Mouse (Mus musculus): ENCODE results near the gene Cit. TPM values are rescaled to one million over a fixed set of nuclear protein-coding genes. Genes with fewer than 3 reads are reported as not detected.

The Cit gene
- total and polyA plus RNA-seq, 3 experiments: 21.5 to 32.9 (median 24.1) TPM

GRCm38 (mm10) chr5:116024327-116024739 is 179.3 kb downstream of the Cit start, which contains the start of gene Prkab1 (continued):
- TF ChIP-seq MEF2A (IDR thresholded peaks at IDR 0.05; ENCODE audit: extremely low read depth, insufficient replicate concordance, low read depth, low read length, poor library complexity, severe bottlenecking) (no peak), ZC3H11A (IDR thresholded peaks at IDR 0.05; ENCODE audit: low read depth, low read length) (no peak), KAT2A (conservative IDR thresholded peaks at IDR 0.05; ENCODE audit: low read depth, low read length) (peak; percentile 55; the same call in 1 of the 2 replicates), MAZ (IDR thresholded peaks at IDR 0.05; ENCODE audit: low read depth, low read length) (peak; percentile 64; the same call in 1 of the 2 replicates), CHD1 (IDR thresholded peaks at IDR 0.05; ENCODE audit: low read depth, low read length) (no peak), ZKSCAN1 (IDR thresholded peaks at IDR 0.05; ENCODE audit: low read depth, low read length) (no peak), ETS1 (IDR thresholded peaks at IDR 0.05; ENCODE audit: low read depth, low read length) (peak; percentile 91), HCFC1 (IDR thresholded peaks at IDR 0.05; ENCODE audit: low read depth, low read length) (peak; percentile 86), ELF1 (IDR thresholded peaks at IDR 0.05; ENCODE audit: low read depth, low read length) (peak; percentile 95), NELFE (IDR thresholded peaks at IDR 0.05; ENCODE audit: low read depth, low read length) (peak; percentile 85)

- DNase-seq (ENCODE audit: low read depth, low spot score): peak; percentile 81
- H3K4me1 ChIP-seq (ENCODE audit: control insufficient read depth in 1 of 2, insufficient read depth in 2 of 2, low read length in 2 of 2): peaks cover 24 to 42% of the 10 kb centered on the region in 2 experiments
- H3K27me3 ChIP-seq (ENCODE audit: control insufficient read depth in 1 of 2, insufficient read depth in 2 of 2, low read length in 2 of 2): no peaks in the 10 kb centered on the region
- peaks cover 0 to 36% of the 10 kb centered on the region in 2 experiments; a peak in 3 of 4 replicates for H3K36me3 ChIP-seq (ENCODE audit: control insufficient read depth in 1 of 2, insufficient read depth in 2 of 2, low read length in 2 of 2)
- H3K4me3 ChIP-seq (ENCODE audit: control insufficient read depth in 1 of 2, insufficient read depth in 1 of 2, low read depth in 2 of 2, low read length in 2 of 2): peak overlapping the region; percentile 14 to 21; a peak in 3 of 4 replicates
- no peaks in the 10 kb centered on the region for H3K9me3 ChIP-seq (replicated peaks; ENCODE audit: insufficient read depth, low read length)
- peak overlapping the region; percentile 67 for H3K9ac ChIP-seq (ENCODE audit: control insufficient read depth, low read depth, low read length, poor library complexity, severe bottlenecking)
- peak overlapping the region; percentile 91 for H3K27ac ChIP-seq (ENCODE audit: control insufficient read depth, low read depth, low read length)
- peaks cover 26% of the 10 kb centered on the region for H3K79me2 ChIP-seq (ENCODE audit: control insufficient read depth, insufficient read depth, low read length, poor library complexity)
- TF ChIP-seq POLR2A (IDR thresholded peaks at IDR 0.05; ENCODE audit: control insufficient read depth in 1 of 2, insufficient read depth in 1 of 2, low read depth in 1 of 2, low read length in 2 of 2, poor library complexity in 1 of 2) (0 out of 4 replicates have a peak, but pooled peaks of 1 of the 2 experiments have one; percentile 14), ZMIZ1 (IDR thresholded peaks at IDR 0.05; ENCODE audit: low read depth, low read length) (0 out of 2 replicates have a peak, but pooled peaks have one; percentile 24), MAFK (IDR thresholded peaks at IDR 0.05; ENCODE audit: borderline replicate concordance, low read depth, low read length) (no peak), MYC (IDR thresholded peaks at IDR 0.05; ENCODE audit: low read depth, low read length) (no peak), ZNF384 (IDR thresholded peaks at IDR 0.05; ENCODE audit: low read depth, low read length) (peak; percentile 97), MXI1 (IDR thresholded peaks at IDR 0.05; ENCODE audit: low read depth, low read length) (no peak), MAX (IDR thresholded peaks at IDR 0.05; ENCODE audit: low read length) (no peak), GATA1 (IDR thresholded peaks at IDR 0.05; ENCODE audit: low read depth, low read length) (no peak), CTCF (IDR thresholded peaks at IDR 0.05 in 2 of 3, conservative IDR thresholded peaks at IDR 0.05 in 1 of 3; ENCODE audit: control insufficient read depth in 1 of 3, insufficient read depth in 1 of 3, low read depth in 2 of 3, low read length in 3 of 3, poor library complexity in 1 of 3, severe bottlenecking in 1 of 3) (no peak), TBP (IDR thresholded peaks at IDR 0.05; ENCODE audit: low read depth, low read length) (peak; percentile 28; the same call in 1 of the 2 replicates), SIN3A (IDR thresholded peaks at IDR 0.05; ENCODE audit: low read length) (no peak), E2F4 (IDR thresholded peaks at IDR 0.05; ENCODE audit: borderline replicate concordance, low read depth, low read length) (no peak), RCOR1 (IDR thresholded peaks at IDR 0.05; ENCODE audit: low read depth, low read length) (no peak), NELFE (IDR thresholded peaks at IDR 0.05; ENCODE audit: low read depth, low read length) (peak; percentile 46), MAZ (IDR thresholded peaks at IDR 0.05; ENCODE audit: low read depth, low read length) (no peak), HCFC1 (IDR thresholded peaks at IDR 0.05; ENCODE audit: low read depth, low read length) (peak; percentile 39), CHD1 (IDR thresholded peaks at IDR 0.05; ENCODE audit: low read depth, low read length) (0 out of 2 replicates have a peak, but pooled peaks have one; percentile 58), TCF12 (IDR thresholded peaks at IDR 0.05; ENCODE audit: low read depth, low read length) (no peak), JUND (IDR thresholded peaks at IDR 0.05; ENCODE audit: low read depth, low read length) (no peak), CHD2 (IDR thresholded peaks at IDR 0.05; ENCODE audit: low read length) (no peak), BHLHE40 (IDR thresholded peaks at IDR 0.05; ENCODE audit: borderline replicate concordance, low read depth, low read length) (no peak), KAT2A (conservative IDR thresholded peaks at IDR 0.05; ENCODE audit: low read depth, low read length) (no peak), POLR2AphosphoS2 (IDR thresholded peaks at IDR 0.05; ENCODE audit: low read length) (0 out of 2 replicates have a peak, but pooled peaks have one; percentile 32), TAL1 (IDR thresholded peaks at IDR 0.05; ENCODE audit: low read length) (no peak), RAD21 (IDR thresholded peaks at IDR 0.05; ENCODE audit: low read depth, low read length) (no peak), ZC3H11A (IDR thresholded peaks at IDR 0.05; ENCODE audit: low read depth, low read length) (no peak), ETS1 (IDR thresholded peaks at IDR 0.05; ENCODE audit: low read depth, low read length) (no peak), USF1 (IDR thresholded peaks at IDR 0.05; ENCODE audit: low read depth, low read length) (no peak), MYB (IDR thresholded peaks at IDR 0.05; ENCODE audit: low read depth, low read length) (no peak), UBTF (IDR thresholded peaks at IDR 0.05; ENCODE audit: borderline replicate concordance, insufficient read depth, low read depth, low read length) (no peak), MEF2A (IDR thresholded peaks at IDR 0.05; ENCODE audit: extremely low read depth, insufficient replicate concordance, low read depth, low read length, poor library complexity, severe bottlenecking) (no peak), POLR2AphosphoS5 (IDR thresholded peaks at IDR 0.05; ENCODE audit: borderline replicate concordance, low read depth, low read length) (no peak)
Measured at GRCm38 (mm10) chr5:116026107-116026506, 181.0 kb downstream of the Cit start.

All from MEL (cell line).